8 mouse cellular contexts compared by ENCODE assay signal in genomic region chr5:8820592-8821104, GRCm38 (mm10). TPM values are rescaled to one million over a fixed set of nuclear protein-coding genes. Genes with fewer than 3 reads are reported as not detected.
DNase-seq lines count a peak whose midpoint lies in the region; ATAC-seq and TF ChIP-seq lines count a peak whose summit lies in the region.
"Not testable (repeated sequence)": the region's sequence is repeated elsewhere in the genome, so short reads cannot be mapped to it uniquely, and the experiment has no call there.

No protein-coding gene starts in this region.

- 4% methylated on average over 4 of the region's 6 CpGs for WGBS in embryonic facial prominence, embryonic 12.5 days
- WGBS in forebrain, embryonic 14.5 days: 0% methylated on average over 4 of the region's 6 CpGs
- 3% methylated on average over 5 of the region's 6 CpGs for WGBS in heart, embryonic 15.5 days
- 2% methylated on average over 4 of the region's 6 CpGs for WGBS in hindbrain, postnatal 0 days
- 2% methylated on average over 5 of the region's 6 CpGs for WGBS in limb, embryonic 10.5 days
- 4% methylated on average over 4 of the region's 6 CpGs for WGBS in midbrain, embryonic 11.5 days
- 0% methylated on average over 5 of the region's 6 CpGs for WGBS in neural tube, embryonic 13.5 days

- H3K27ac ChIP-seq in embryonic facial prominence, embryonic 12.5 days; forebrain, embryonic 14.5 days (ENCODE audit: low read depth, low read length); heart, embryonic 15.5 days; hindbrain, postnatal 0 days; limb, embryonic 10.5 days; midbrain, embryonic 11.5 days (ENCODE audit: low read depth, low read length); neural tube, embryonic 13.5 days (replicated peaks): not testable (repeated sequence)

- H3K9me3 ChIP-seq in E14TG2a.4 (ENCODE audit: low read length); embryonic facial prominence, embryonic 12.5 days; forebrain, embryonic 14.5 days (replicated peaks; ENCODE audit: control insufficient read depth, low read length); heart, embryonic 15.5 days (replicated peaks); hindbrain, postnatal 0 days (ENCODE audit: low read length); limb, embryonic 10.5 days (replicated peaks); midbrain, embryonic 11.5 days (ENCODE audit: control insufficient read depth, low read length); neural tube, embryonic 13.5 days: not testable (repeated sequence)

- ATAC-seq in embryonic facial prominence, embryonic 12.5 days (ENCODE audit: insufficient number of reproducible peaks, insufficient read depth, low FRiP score, low TSS enrichment); heart, embryonic 15.5 days (replicated peaks; ENCODE audit: insufficient number of reproducible peaks, insufficient read depth, low FRiP score, low read depth); hindbrain, postnatal 0 days; neural tube, embryonic 13.5 days (ENCODE audit: low read depth): not testable (repeated sequence)
- peak; percentile 72; the same call in 1 of the 2 replicates for ATAC-seq in forebrain, embryonic 14.5 days
- ATAC-seq in midbrain, embryonic 11.5 days (ENCODE audit: low FRiP score): peak; percentile 57; the same call in 1 of the 2 replicates

- H3K36me3 ChIP-seq in E14TG2a.4 (ENCODE audit: insufficient read depth, low read length); embryonic facial prominence, embryonic 12.5 days; forebrain, embryonic 14.5 days (ENCODE audit: control insufficient read depth, insufficient read depth, low read length); heart, embryonic 15.5 days; hindbrain, postnatal 0 days (ENCODE audit: insufficient read depth, low read length); limb, embryonic 10.5 days; midbrain, embryonic 11.5 days (ENCODE audit: control insufficient read depth, insufficient read depth, low read length); neural tube, embryonic 13.5 days: not testable (repeated sequence)

- not testable (repeated sequence) for DNase-seq in forebrain, embryonic 14.5 days (ENCODE audit: low spot score); hindbrain, postnatal 0 days (ENCODE audit: low spot score); limb, embryonic 10.5 days (ENCODE audit: low spot score); midbrain, embryonic 11.5 days (ENCODE audit: low spot score, missing footprints)

- not testable (repeated sequence) for H3K27me3 ChIP-seq in E14TG2a.4 (ENCODE audit: insufficient read depth, low read length); embryonic facial prominence, embryonic 12.5 days; forebrain, embryonic 14.5 days (replicated peaks; ENCODE audit: control insufficient read depth, insufficient read depth, low read length); heart, embryonic 15.5 days; hindbrain, postnatal 0 days (ENCODE audit: insufficient read depth, low read length); limb, embryonic 10.5 days (ENCODE audit: low read depth, poor library complexity, severe bottlenecking); midbrain, embryonic 11.5 days (ENCODE audit: control insufficient read depth, insufficient read depth, low read length); neural tube, embryonic 13.5 days

- peaks cover 18% of the 10 kb centered on the region for H3K4me1 ChIP-seq in E14TG2a.4 (replicated peaks; ENCODE audit: low read depth, low read length)
- not testable (repeated sequence) for H3K4me1 ChIP-seq in embryonic facial prominence, embryonic 12.5 days; forebrain, embryonic 14.5 days (ENCODE audit: control insufficient read depth, insufficient read depth, low read length); heart, embryonic 15.5 days (replicated peaks); hindbrain, postnatal 0 days (ENCODE audit: insufficient read depth, low read length); limb, embryonic 10.5 days; midbrain, embryonic 11.5 days (ENCODE audit: control insufficient read depth, insufficient read depth, low read length); neural tube, embryonic 13.5 days (replicated peaks)

- H3K4me2 ChIP-seq in embryonic facial prominence, embryonic 12.5 days (replicated peaks): peak overlapping the region; percentile 48
- H3K4me2 ChIP-seq in forebrain, embryonic 14.5 days (ENCODE audit: low read length): peak overlapping the region; percentile 50
- H3K4me2 ChIP-seq in heart, embryonic 15.5 days: peak overlapping the region; percentile 64
- peak overlapping the region; percentile 50; the same call in 1 of the 2 replicates for H3K4me2 ChIP-seq in hindbrain, postnatal 0 days (ENCODE audit: low read depth, low read length)
- not testable (repeated sequence) for H3K4me2 ChIP-seq in midbrain, embryonic 11.5 days
- peak overlapping the region; percentile 53 for H3K4me2 ChIP-seq in neural tube, embryonic 13.5 days

- H3K9ac ChIP-seq in embryonic facial prominence, embryonic 12.5 days; forebrain, embryonic 14.5 days (ENCODE audit: low read length); heart, embryonic 15.5 days; hindbrain, postnatal 0 days (replicated peaks; ENCODE audit: low read length); midbrain, embryonic 11.5 days (ENCODE audit: low read length); neural tube, embryonic 13.5 days: not testable (repeated sequence)

- H3K4me3 ChIP-seq in E14TG2a.4 (replicated peaks; ENCODE audit: low read length): 0 out of 2 replicates have a peak overlapping the region, but pooled peaks have one; percentile 50
- peak overlapping the region; percentile 24; the same call in 1 of the 2 replicates for H3K4me3 ChIP-seq in embryonic facial prominence, embryonic 12.5 days
- not testable (repeated sequence) for H3K4me3 ChIP-seq in forebrain, embryonic 14.5 days (ENCODE audit: low read depth, low read length); midbrain, embryonic 11.5 days (ENCODE audit: low read depth, low read length)
- H3K4me3 ChIP-seq in heart, embryonic 15.5 days: peak overlapping the region; percentile 28; the same call in 1 of the 2 replicates
- H3K4me3 ChIP-seq in hindbrain, postnatal 0 days (ENCODE audit: low read length): peak overlapping the region; percentile 21; the same call in 1 of the 2 replicates
- peak overlapping the region; percentile 41; the same call in 1 of the 2 replicates for H3K4me3 ChIP-seq in limb, embryonic 10.5 days
- H3K4me3 ChIP-seq in neural tube, embryonic 13.5 days: peak overlapping the region; percentile 25; the same call in 1 of the 2 replicates

- TF ChIP-seq CTCF in E14TG2a.4 (conservative IDR thresholded peaks at IDR 0.05; ENCODE audit: low read length); hindbrain, postnatal 0 days (IDR thresholded peaks at IDR 0.05; ENCODE audit: low read depth): not testable (repeated sequence)

RNA-seq across cellular contexts. Expression of gene Abcb1b, which starts 22.7 kb away (rescaled TPM):
- 0.67 and 1.5 TPM in 2 replicates for polyA plus RNA-seq in embryonic facial prominence, embryonic 12.5 days (2016; fragmentation: Nextera tagmentation; extraction: Ambion mirVana)
- 0.30 and 0.80 TPM in 2 replicates for polyA plus RNA-seq in forebrain, embryonic 14.5 days (2014; fragmentation: Nextera tagmentation; extraction: Ambion mirVana)
- polyA plus RNA-seq in heart, embryonic 15.5 days (2015; fragmentation: Nextera tagmentation; extraction: Ambion mirVana): 1.5 and 1.8 TPM in 2 replicates
- 0.99 and 1.2 TPM in 2 replicates for total RNA-seq in hindbrain, postnatal 0 days (2014; rRNA removed)
- 1.4 and 1.8 TPM in 2 replicates for polyA plus RNA-seq in hindbrain, postnatal 0 days (2015; fragmentation: Nextera tagmentation; extraction: Ambion mirVana)
- 0.83 and 1.1 TPM in 2 replicates for polyA plus RNA-seq in limb, embryonic 10.5 days (2016; fragmentation: Nextera tagmentation; extraction: Ambion mirVana)
- 0.92 and 1.0 TPM in 2 replicates for polyA plus RNA-seq in midbrain, embryonic 11.5 days (2014; fragmentation: Nextera tagmentation; extraction: Ambion mirVana)
- 0.21 and 0.77 TPM in 2 replicates for polyA plus RNA-seq in neural tube, embryonic 13.5 days (2015; fragmentation: Nextera tagmentation; extraction: Ambion mirVana)
